Mouse (Mus musculus): Measurements from ENCODE around the gene Retsat. TPM values are rescaled to one million over a fixed set of nuclear protein-coding genes. Genes with fewer than 3 reads are reported as not detected.

Retsat gene
- 8.6 and 8.9 TPM in 2 replicates for polyA plus RNA-seq (2016; fragmentation: Nextera tagmentation; extraction: Ambion mirVana)

- Histone ChIP-seq H3K27ac (replicated peaks) (peak within 1 kb of the TSS; percentile 84), H3K9me3 (no peaks in the 10 kb centered on the region), H3K4me1 (peaks cover 22% of the 10 kb centered on the region), H3K4me3 (peak within 1 kb of the TSS; percentile 72), H3K36me3 (replicated peaks) (no peaks in the 10 kb centered on the region), H3K27me3 (replicated peaks; ENCODE audit: low read depth, poor library complexity, severe bottlenecking) (no peaks in the 10 kb centered on the region)
- DNase-seq (ENCODE audit: low spot score) = peak; percentile 92
- WGBS = 2% methylated on average over 38 of the region's 38 CpGs
Measured at GRCm38 (mm10) chr6:72597956-72598753, at the start of gene Retsat, which contains the start of gene Elmod3. Retsat (plus strand) TSS chr6:72598475. Elmod3 (minus strand) TSS chr6:72598413.

- DNase-seq (ENCODE audit: low spot score) = no peak
- Histone ChIP-seq H3K36me3 (replicated peaks) (no peaks in the 10 kb centered on the region), H3K4me1 (peaks cover 61% of the 10 kb centered on the region), H3K27me3 (replicated peaks; ENCODE audit: low read depth, poor library complexity, severe bottlenecking) (0 out of 2 replicates have a peak, but pooled peaks cover 3% of the 10 kb centered on the region), H3K4me3 (no peak overlapping the region), H3K9me3 (no peaks in the 10 kb centered on the region), H3K27ac (replicated peaks) (peak overlapping the region; percentile 62)
- 62% methylated on average over 9 of the region's 9 CpGs for WGBS
Measured at GRCm38 (mm10) chr6:72549041-72549580, 49.2 kb upstream of the Retsat start.

- Histone ChIP-seq H3K27me3 (replicated peaks; ENCODE audit: low read depth, poor library complexity, severe bottlenecking) (no peaks in the 10 kb centered on the region), H3K4me1 (peaks cover 53% of the 10 kb centered on the region), H3K4me3 (no peak overlapping the region), H3K36me3 (replicated peaks) (no peaks in the 10 kb centered on the region), H3K9me3 (no peaks in the 10 kb centered on the region), H3K27ac (replicated peaks) (peak overlapping the region; percentile 62)
- WGBS = 51% methylated on average over 6 of the region's 6 CpGs
- DNase-seq (ENCODE audit: low spot score) = no peak
Measured at GRCm38 (mm10) chr6:72550025-72550424, 48.2 kb upstream of the Retsat start.

GRCm38 (mm10) chr6:72550503-72551100, 47.7 kb upstream of the Retsat start:
- Histone ChIP-seq H3K9me3 (no peaks in the 10 kb centered on the region), H3K36me3 (replicated peaks) (no peaks in the 10 kb centered on the region), H3K4me1 (peaks cover 50% of the 10 kb centered on the region), H3K27me3 (replicated peaks; ENCODE audit: low read depth, poor library complexity, severe bottlenecking) (no peaks in the 10 kb centered on the region), H3K4me3 (no peak overlapping the region), H3K27ac (replicated peaks) (peak overlapping the region; percentile 92)
- 85% methylated on average over 10 of the region's 10 CpGs for WGBS
- DNase-seq (ENCODE audit: low spot score) = no peak

- Histone ChIP-seq H3K27me3 (replicated peaks; ENCODE audit: low read depth, poor library complexity, severe bottlenecking) (no peaks in the 10 kb centered on the region), H3K9me3 (no peaks in the 10 kb centered on the region), H3K27ac (replicated peaks) (peak overlapping the region; percentile 92), H3K4me1 (peaks cover 50% of the 10 kb centered on the region), H3K4me3 (peak overlapping the region; percentile 58), H3K36me3 (replicated peaks) (no peaks in the 10 kb centered on the region)
- peak; percentile 81 for DNase-seq (ENCODE audit: low spot score)
- WGBS = 12% methylated on average over 27 of the region's 27 CpGs
Measured at GRCm38 (mm10) chr6:72552171-72553078, 45.9 kb upstream of the Retsat start.

- Histone ChIP-seq H3K27me3 (replicated peaks; ENCODE audit: low read depth, poor library complexity, severe bottlenecking) (no peaks in the 10 kb centered on the region), H3K36me3 (replicated peaks) (no peaks in the 10 kb centered on the region), H3K4me3 (peak overlapping the region; percentile 58), H3K4me1 (peaks cover 50% of the 10 kb centered on the region), H3K27ac (replicated peaks) (peak overlapping the region; percentile 92), H3K9me3 (no peaks in the 10 kb centered on the region)
- WGBS = 17% methylated on average over 8 of the region's 8 CpGs
- DNase-seq (ENCODE audit: low spot score) = no peak
Measured at GRCm38 (mm10) chr6:72553079-72553412, 45.2 kb upstream of the Retsat start.

- H3K4me1 ChIP-seq = peaks cover 23% of the 10 kb centered on the region
- no peak overlapping the region for H3K27ac ChIP-seq (replicated peaks)
- H3K9me3 ChIP-seq = no peaks in the 10 kb centered on the region
- H3K4me3 ChIP-seq = no peak overlapping the region
- H3K36me3 ChIP-seq (replicated peaks) = no peaks in the 10 kb centered on the region
- 75% methylated on average over 8 of the region's 8 CpGs for WGBS
- DNase-seq (ENCODE audit: low spot score) = no peak
- no peaks in the 10 kb centered on the region for H3K27me3 ChIP-seq (replicated peaks; ENCODE audit: low read depth, poor library complexity, severe bottlenecking)
Measured at GRCm38 (mm10) chr6:72560801-72561200, 37.5 kb upstream of the Retsat start.

GRCm38 (mm10) chr6:72562486-72562885, 35.8 kb upstream of the Retsat start:
- WGBS = 40% methylated on average over 6 of the region's 6 CpGs
- H3K36me3 ChIP-seq (replicated peaks) = no peaks in the 10 kb centered on the region
- H3K9me3 ChIP-seq = no peaks in the 10 kb centered on the region
- H3K4me3 ChIP-seq = no peak overlapping the region
- H3K27me3 ChIP-seq (replicated peaks; ENCODE audit: low read depth, poor library complexity, severe bottlenecking) = no peaks in the 10 kb centered on the region
- peaks cover 29% of the 10 kb centered on the region for H3K4me1 ChIP-seq
- no peak for DNase-seq (ENCODE audit: low spot score)
- peak overlapping the region; percentile 48; the same call in 1 of the 2 replicates for H3K27ac ChIP-seq (replicated peaks)

- Histone ChIP-seq H3K27me3 (replicated peaks; ENCODE audit: low read depth, poor library complexity, severe bottlenecking) (no peaks in the 10 kb centered on the region), H3K4me3 (no peak overlapping the region), H3K9me3 (no peaks in the 10 kb centered on the region), H3K27ac (replicated peaks) (peak overlapping the region; percentile 48), H3K36me3 (replicated peaks) (0 out of 2 replicates have a peak, but pooled peaks cover 2% of the 10 kb centered on the region), H3K4me1 (peaks cover 29% of the 10 kb centered on the region)
- 65% methylated on average over 5 of the region's 5 CpGs for WGBS
- DNase-seq (ENCODE audit: low spot score) = no peak
Measured at GRCm38 (mm10) chr6:72562894-72563293, 35.4 kb upstream of the Retsat start.

- Histone ChIP-seq H3K4me1 (peaks cover 29% of the 10 kb centered on the region), H3K4me3 (no peak overlapping the region), H3K36me3 (replicated peaks) (peaks cover 11% of the 10 kb centered on the region; the same call in 1 of the 2 replicates), H3K27ac (replicated peaks) (peak overlapping the region; percentile 11; the same call in 1 of the 2 replicates), H3K9me3 (no peaks in the 10 kb centered on the region), H3K27me3 (replicated peaks; ENCODE audit: low read depth, poor library complexity, severe bottlenecking) (no peaks in the 10 kb centered on the region)
- WGBS = 76% methylated on average over 7 of the region's 7 CpGs
- no peak for DNase-seq (ENCODE audit: low spot score)
Measured at GRCm38 (mm10) chr6:72565506-72565905, 32.8 kb upstream of the Retsat start.

- DNase-seq (ENCODE audit: low spot score) = peak; percentile 85
- Histone ChIP-seq H3K27me3 (replicated peaks; ENCODE audit: low read depth, poor library complexity, severe bottlenecking) (no peaks in the 10 kb centered on the region), H3K4me1 (peaks cover 29% of the 10 kb centered on the region), H3K36me3 (replicated peaks) (peaks cover 11% of the 10 kb centered on the region; the same call in 1 of the 2 replicates), H3K9me3 (no peaks in the 10 kb centered on the region), H3K27ac (replicated peaks) (peak overlapping the region; percentile 11; the same call in 1 of the 2 replicates), H3K4me3 (no peak overlapping the region)
- 4% methylated on average over 4 of the region's 4 CpGs for WGBS
Measured at GRCm38 (mm10) chr6:72566044-72566443, 32.2 kb upstream of the Retsat start.

GRCm38 (mm10) chr6:72567508-72567907, 30.8 kb upstream of the Retsat start:
- H3K27ac ChIP-seq (replicated peaks) = no peak overlapping the region
- peaks cover 26% of the 10 kb centered on the region for H3K4me1 ChIP-seq
- WGBS = 79% methylated on average over 5 of the region's 5 CpGs
- peaks cover 11% of the 10 kb centered on the region; the same call in 1 of the 2 replicates for H3K36me3 ChIP-seq (replicated peaks)
- no peak overlapping the region for H3K4me3 ChIP-seq
- no peaks in the 10 kb centered on the region for H3K27me3 ChIP-seq (replicated peaks; ENCODE audit: low read depth, poor library complexity, severe bottlenecking)
- DNase-seq (ENCODE audit: low spot score) = no peak
- no peaks in the 10 kb centered on the region for H3K9me3 ChIP-seq

All from embryonic facial prominence, embryonic 10.5 days (tissue).